Mouse (Mus musculus) neural tube, embryonic 14.5 days (tissue): ENCODE measurements at regions not wholly inside any gene's neighbourhood (a gene's known extent, or its start where the extent isn't known, plus 50 kb on each side); places are given as distances from the start of the nearest gene placed in this dataset.

Experiments
- ATAC-seq: fragments of 200-750 bp; cut with Nextera tagmentation; 2 replicates; pipeline ENCODE4 v1.8.0; 2017; ENCODE audit warnings: low read depth, mild to moderate bottlenecking, moderate TSS enrichment, moderate library complexity
- H3K27ac ChIP-seq: fragments of 300-500 bp; sonication (generic); 2 replicates; pipeline ENCODE4 v1.5.1; 2014; ENCODE audit warnings: low read depth, mild to moderate bottlenecking, control low read depth, low read length, moderate library complexity, mixed read lengths
- H3K27me3 ChIP-seq: fragments of 300-500 bp; sonication (generic); 2 replicates; pipeline ENCODE4 v1.6.1; 2014; ENCODE audit warnings: low read length; ENCODE audit not compliant: control insufficient read depth, insufficient read depth
- H3K36me3 ChIP-seq: fragments of 300-500 bp; sonication (generic); 2 replicates; pipeline ENCODE4 v1.6.1; 2014; ENCODE audit warnings: low read length, mixed read lengths; ENCODE audit not compliant: control insufficient read depth, insufficient read depth
- H3K4me1 ChIP-seq: fragments of 300-500 bp; sonication (generic); 2 replicates; pipeline ENCODE4 v1.6.1; 2014; ENCODE audit warnings: low read length; ENCODE audit not compliant: control insufficient read depth, insufficient read depth
- H3K4me2 ChIP-seq: fragments of 300-500 bp; sonication (generic); 2 replicates; pipeline ENCODE4 v1.6.1; 2014; ENCODE audit warnings: mild to moderate bottlenecking, low read depth, low read length, control low read depth
- H3K4me3 ChIP-seq: fragments of 300-500 bp; sonication (generic); 2 replicates; pipeline ENCODE4 v1.5.1; 2014; ENCODE audit warnings: low read depth, low read length, control low read depth, mixed read lengths
- H3K9ac ChIP-seq: fragments of 300-500 bp; sonication (generic); replicated peaks from 2 replicates; pipeline ENCODE4 v1.6.1; 2014; ENCODE audit warnings: low read depth, mild to moderate bottlenecking, control low read depth, low read length, mixed read lengths
- H3K9me3 ChIP-seq: fragments of 300-500 bp; sonication (generic); 2 replicates; pipeline ENCODE4 v1.6.1; 2016; ENCODE audit warnings: low read length; ENCODE audit not compliant: control insufficient read depth
- whole genome bisulfite sequencing: fragments of 180-500 bp; shearing (Covaris S2); extraction: QIAGEN DNeasy Blood & Tissue Kit; methylation state at CpG from one replicate; pipeline ENCODE4 v1.1.7; 2014; 5-methylcytosine and 5-hydroxymethylcytosine counted together

- H3K4me1 ChIP-seq: no peaks in the 10 kb centered on the region
Observed at GRCm38 (mm10) chr8:8426201-8426600, 234.8 kb downstream of the Efnb2 start.

GRCm38 (mm10) chr8:8423443-8423842 is 237.6 kb downstream of the Efnb2 start:
- ATAC-seq: no peak
- H3K27ac ChIP-seq: no peak overlapping the region
- 88% methylated on average over 2 of the region's 2 CpGs for WGBS
- H3K4me1 ChIP-seq: no peaks in the 10 kb centered on the region
- H3K4me3 ChIP-seq: no peak overlapping the region
- H3K9ac ChIP-seq: no peak overlapping the region
- H3K9me3 ChIP-seq: no peaks in the 10 kb centered on the region
- H3K4me2 ChIP-seq: no peak overlapping the region
- no peaks in the 10 kb centered on the region for H3K27me3 ChIP-seq
- H3K36me3 ChIP-seq: no peaks in the 10 kb centered on the region

More at GRCm38 (mm10) chr8:8426201-8426600, 234.8 kb downstream of the Efnb2 start:
- Histone ChIP-seq H3K4me3 (no peak overlapping the region), H3K27me3 (no peaks in the 10 kb centered on the region), H3K9ac (no peak overlapping the region), H3K36me3 (no peaks in the 10 kb centered on the region), H3K27ac (no peak overlapping the region), H3K9me3 (no peaks in the 10 kb centered on the region), H3K4me2 (no peak overlapping the region)
- ATAC-seq: no peak
- WGBS: 52% methylated on average over 4 of the region's 4 CpGs

- Histone ChIP-seq H3K27ac (no peak overlapping the region), H3K4me1 (no peaks in the 10 kb centered on the region), H3K36me3 (no peaks in the 10 kb centered on the region), H3K9ac (no peak overlapping the region), H3K4me2 (no peak overlapping the region), H3K27me3 (no peaks in the 10 kb centered on the region), H3K9me3 (no peaks in the 10 kb centered on the region), H3K4me3 (no peak overlapping the region)
- no peak for ATAC-seq
- WGBS: 72% methylated on average over 5 of the region's 5 CpGs
Observed at GRCm38 (mm10) chr8:8421713-8422112, 239.3 kb downstream of the Efnb2 start.

GRCm38 (mm10) chr8:8419360-8420330 is 241.4 kb downstream of the Efnb2 start:
- no peaks in the 10 kb centered on the region for H3K36me3 ChIP-seq
- H3K9ac ChIP-seq: no peak overlapping the region
- H3K4me1 ChIP-seq: no peaks in the 10 kb centered on the region
- ATAC-seq: no peak
- H3K4me3 ChIP-seq: no peak overlapping the region
- no peak overlapping the region for H3K27ac ChIP-seq
- no peaks in the 10 kb centered on the region for H3K9me3 ChIP-seq
- H3K27me3 ChIP-seq: no peaks in the 10 kb centered on the region
- WGBS: 79% methylated on average over 15 of the region's 15 CpGs
- H3K4me2 ChIP-seq: no peak overlapping the region

GRCm38 (mm10) chr8:8418929-8419328 is 242.1 kb downstream of the Efnb2 start:
- ATAC-seq: no peak
- Histone ChIP-seq H3K9ac (no peak overlapping the region), H3K4me3 (no peak overlapping the region), H3K27me3 (no peaks in the 10 kb centered on the region), H3K27ac (no peak overlapping the region), H3K4me1 (no peaks in the 10 kb centered on the region), H3K4me2 (no peak overlapping the region), H3K36me3 (no peaks in the 10 kb centered on the region), H3K9me3 (no peaks in the 10 kb centered on the region)
- WGBS: 95% methylated on average over 6 of the region's 6 CpGs

- H3K4me1 ChIP-seq: no peaks in the 10 kb centered on the region
- no peaks in the 10 kb centered on the region for H3K27me3 ChIP-seq
- 97% methylated on average over 2 of the region's 2 CpGs for WGBS
- no peak overlapping the region for H3K9ac ChIP-seq
- no peaks in the 10 kb centered on the region for H3K9me3 ChIP-seq
- H3K4me3 ChIP-seq: no peak overlapping the region
- H3K27ac ChIP-seq: no peak overlapping the region
- H3K4me2 ChIP-seq: no peak overlapping the region
- no peak for ATAC-seq
- H3K36me3 ChIP-seq: no peaks in the 10 kb centered on the region
Observed at GRCm38 (mm10) chr8:8418525-8418924, 242.5 kb downstream of the Efnb2 start.

GRCm38 (mm10) chr8:8416092-8416701 is 244.8 kb downstream of the Efnb2 start:
- H3K9ac ChIP-seq: no peak overlapping the region
- 76% methylated on average over 10 of the region's 10 CpGs for WGBS
- no peaks in the 10 kb centered on the region for H3K27me3 ChIP-seq

GRCm38 (mm10) chr8:8407357-8407756 is 253.7 kb downstream of the Efnb2 start:
- WGBS: 87% methylated on average over 3 of the region's 3 CpGs
- H3K4me2 ChIP-seq: no peak overlapping the region
- no peak for ATAC-seq
- H3K27me3 ChIP-seq: no peaks in the 10 kb centered on the region
- H3K4me3 ChIP-seq: no peak overlapping the region
- H3K36me3 ChIP-seq: no peaks in the 10 kb centered on the region
- H3K27ac ChIP-seq: no peak overlapping the region
- H3K9ac ChIP-seq: no peak overlapping the region
- no peaks in the 10 kb centered on the region for H3K9me3 ChIP-seq
- H3K4me1 ChIP-seq: no peaks in the 10 kb centered on the region

More at GRCm38 (mm10) chr8:8416092-8416701, 244.8 kb downstream of the Efnb2 start:
- no peak for ATAC-seq
- H3K36me3 ChIP-seq: no peaks in the 10 kb centered on the region
- H3K27ac ChIP-seq: no peak overlapping the region
- no peaks in the 10 kb centered on the region for H3K9me3 ChIP-seq
- H3K4me2 ChIP-seq: no peak overlapping the region
- H3K4me1 ChIP-seq: no peaks in the 10 kb centered on the region
- no peak overlapping the region for H3K4me3 ChIP-seq

GRCm38 (mm10) chr8:8403410-8403809 is 257.6 kb downstream of the Efnb2 start:
- Histone ChIP-seq H3K4me3 (no peak overlapping the region), H3K27ac (no peak overlapping the region), H3K9me3 (no peaks in the 10 kb centered on the region), H3K27me3 (no peaks in the 10 kb centered on the region), H3K4me1 (no peaks in the 10 kb centered on the region), H3K9ac (no peak overlapping the region), H3K4me2 (no peak overlapping the region), H3K36me3 (no peaks in the 10 kb centered on the region)
- 89% methylated on average over 3 of the region's 3 CpGs for WGBS
- ATAC-seq: no peak
